Mouse (Mus musculus) 3T3-L1 (cell line): ENCODE measurements around the gene Enox1.
A peak's percentile ranks its signal among the peaks of the same experiment; 100 is the strongest.

Source experiments
- DNase-seq: peaks from one replicate; pipeline ENCODE4 v3.0.0-alpha.2; 2015; ENCODE audit warnings: low read depth, low spot score

The Enox1 gene

DNA sequence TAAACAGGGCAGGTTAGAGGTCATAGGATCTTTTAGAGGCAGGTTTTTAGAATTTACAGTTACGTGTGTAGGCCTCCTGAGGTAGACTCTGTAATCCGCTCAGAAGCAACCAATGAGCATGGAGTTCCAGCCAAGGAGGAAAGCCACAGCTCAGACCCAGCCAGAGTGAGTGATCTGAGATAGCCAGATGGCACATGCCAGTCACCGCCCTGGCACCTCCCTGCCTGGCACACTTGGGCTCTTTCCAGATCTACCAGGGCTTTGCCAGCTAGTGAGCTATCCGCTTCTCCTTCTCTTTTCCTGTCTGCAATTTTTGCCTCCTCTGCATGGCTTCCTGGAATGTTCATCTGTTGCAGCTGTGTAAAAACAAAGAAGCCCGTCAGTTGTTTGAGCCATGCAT, 514.4 kb downstream of the Enox1 start:
- no peak for DNase-seq

DNA sequence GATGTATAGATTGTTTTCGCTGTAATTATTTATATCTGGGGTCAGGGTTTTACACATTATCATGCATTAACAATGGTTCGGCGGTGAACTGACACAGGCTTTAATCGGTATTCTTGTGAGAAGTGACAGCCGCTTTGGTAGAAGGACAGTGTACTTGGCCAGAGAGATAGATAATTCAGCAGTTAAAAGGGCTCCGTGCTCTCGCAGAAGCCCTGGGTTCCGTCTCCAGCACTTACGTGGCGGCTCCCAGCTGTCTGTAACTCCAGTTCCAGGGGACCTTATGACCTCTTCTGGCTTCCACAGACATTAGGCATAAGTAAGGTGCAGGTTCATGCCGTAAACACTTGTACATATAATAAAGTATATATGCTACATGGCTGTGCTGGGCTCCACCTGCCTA, 515.4 kb downstream of the Enox1 start:
- no peak for DNase-seq

DNA sequence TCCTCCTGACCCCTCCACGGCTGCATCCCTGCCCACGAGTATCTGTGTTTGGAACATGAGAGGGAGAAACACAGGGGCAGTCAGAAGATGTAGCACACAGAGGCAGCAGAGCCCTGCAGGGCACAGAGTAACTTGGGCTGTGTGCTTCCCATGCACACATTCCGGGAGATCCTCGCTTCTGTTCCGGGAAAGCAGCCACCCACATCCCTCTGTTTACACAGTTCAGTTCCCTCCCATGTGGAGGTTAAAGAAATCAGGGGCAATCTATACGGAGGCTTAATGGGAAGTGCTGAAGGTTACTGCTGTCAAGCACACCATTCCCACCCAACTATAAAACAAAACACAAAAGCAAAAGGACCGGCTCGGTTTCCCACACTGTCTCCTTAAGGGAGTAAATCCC, 516.6 kb downstream of the Enox1 start:
- DNase-seq, result no peak

DNA sequence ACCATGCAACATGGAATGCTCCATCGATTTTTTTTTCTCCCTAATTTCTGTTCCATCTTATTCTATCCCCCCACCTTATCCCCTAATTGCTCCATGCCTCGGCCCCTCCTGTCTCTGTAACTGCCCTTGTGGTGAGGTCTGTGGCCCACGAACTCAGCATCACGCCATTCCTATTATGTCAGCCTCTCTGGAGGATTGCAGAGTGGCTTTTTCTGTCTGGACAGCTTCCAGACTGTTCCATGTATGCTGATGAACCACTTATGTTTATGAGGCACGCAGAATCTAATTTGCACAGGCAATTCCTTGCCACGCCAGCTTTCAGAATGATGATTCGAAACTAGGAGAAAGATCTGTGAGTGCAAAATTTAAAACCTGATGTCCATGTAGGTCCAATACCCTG, 521.4 kb downstream of the Enox1 start:
- DNase-seq, result peak; percentile 4

DNA sequence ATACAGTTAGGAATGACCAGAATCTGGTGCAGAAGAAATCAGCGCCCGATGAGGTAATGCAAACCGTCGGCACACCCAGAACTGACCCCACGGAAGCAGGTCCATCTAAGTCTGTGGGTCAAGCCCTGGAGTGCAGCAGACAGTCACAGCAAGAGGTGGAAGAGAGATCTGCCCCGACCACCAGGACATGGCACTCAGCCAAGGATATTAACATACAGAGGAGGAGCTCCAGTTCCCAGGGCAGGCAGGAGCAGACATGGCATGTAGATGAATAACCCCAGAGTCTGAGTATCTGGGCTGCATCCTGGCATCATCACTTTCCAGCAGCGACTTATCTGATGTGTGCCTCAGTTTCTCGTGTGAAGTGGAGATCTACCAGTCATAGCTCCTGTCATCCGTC, 523.3 kb downstream of the Enox1 start:
- DNase-seq, result no peak

DNA sequence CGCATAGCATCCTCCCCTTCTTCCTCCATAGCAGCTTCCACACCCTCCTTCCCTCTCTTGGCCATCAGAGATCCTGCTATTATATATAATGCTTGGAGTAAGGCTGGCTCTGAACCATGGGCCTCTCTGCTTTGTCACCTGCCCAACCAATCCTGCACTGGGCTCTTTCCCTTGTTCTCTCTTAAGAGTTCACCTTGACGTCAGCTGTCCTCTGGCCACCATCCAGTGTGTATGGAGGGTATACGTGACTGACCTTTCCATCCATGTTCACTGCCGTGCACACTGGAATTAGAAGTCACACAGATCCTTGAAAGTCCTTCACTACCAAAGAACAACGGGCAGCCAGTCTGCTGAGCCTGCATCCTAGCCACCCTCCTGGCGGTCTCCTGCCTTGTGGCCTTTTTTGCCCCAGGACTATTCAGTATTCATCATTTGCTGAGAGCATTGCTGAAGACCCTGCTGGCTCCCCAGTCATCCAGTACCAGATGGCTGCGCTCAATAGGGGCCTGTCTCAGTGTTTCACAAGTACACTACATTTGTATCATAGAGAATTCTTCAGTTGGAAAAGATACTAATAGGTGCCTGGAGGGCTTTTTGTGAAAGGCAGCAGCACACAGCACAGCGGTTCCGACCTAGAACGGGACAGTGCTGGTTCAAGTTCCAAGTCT, 526.5 kb downstream of the Enox1 start:
- no peak for DNase-seq

DNA sequence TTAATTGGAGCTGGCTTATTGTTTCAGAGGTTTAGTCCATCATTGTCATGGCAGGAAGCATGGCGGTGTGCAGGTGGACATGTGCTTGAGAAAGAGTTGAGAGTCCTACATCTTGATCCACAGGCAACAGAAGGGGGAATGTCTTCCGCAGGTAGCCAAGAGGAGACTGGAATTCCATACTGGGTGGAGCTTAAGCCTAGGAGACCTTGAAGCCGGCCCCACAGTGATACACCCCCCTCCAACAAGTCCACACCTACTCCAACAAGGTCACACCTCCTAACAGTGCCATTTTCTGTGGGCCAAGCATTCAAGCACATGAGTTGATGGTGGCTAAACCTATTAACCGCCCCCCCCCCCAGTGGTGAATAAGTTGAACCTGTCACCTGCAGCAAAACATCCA, 533.3 kb downstream of the Enox1 start:
- DNase-seq, result no peak

DNA sequence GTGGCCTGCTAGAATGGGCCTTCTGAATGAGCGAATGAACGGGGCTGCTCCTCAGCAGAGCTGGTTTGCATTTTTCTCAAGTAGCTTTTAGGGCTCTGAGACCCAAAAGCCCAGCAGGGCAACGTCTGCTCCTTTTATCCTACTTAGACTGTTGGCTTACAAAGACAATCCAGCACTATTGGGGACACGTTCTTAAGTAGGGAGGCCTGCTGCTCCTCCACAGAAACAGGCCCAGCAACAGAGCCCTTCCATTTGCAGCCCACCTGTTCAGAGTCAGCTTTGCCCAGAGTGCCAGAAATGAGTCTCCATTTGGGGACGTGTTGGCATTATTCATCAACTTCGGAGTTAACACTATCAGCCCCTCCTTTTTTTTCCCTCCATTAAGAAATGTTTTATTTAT, 548.4 kb downstream of the Enox1 start:
- no peak for DNase-seq

DNA sequence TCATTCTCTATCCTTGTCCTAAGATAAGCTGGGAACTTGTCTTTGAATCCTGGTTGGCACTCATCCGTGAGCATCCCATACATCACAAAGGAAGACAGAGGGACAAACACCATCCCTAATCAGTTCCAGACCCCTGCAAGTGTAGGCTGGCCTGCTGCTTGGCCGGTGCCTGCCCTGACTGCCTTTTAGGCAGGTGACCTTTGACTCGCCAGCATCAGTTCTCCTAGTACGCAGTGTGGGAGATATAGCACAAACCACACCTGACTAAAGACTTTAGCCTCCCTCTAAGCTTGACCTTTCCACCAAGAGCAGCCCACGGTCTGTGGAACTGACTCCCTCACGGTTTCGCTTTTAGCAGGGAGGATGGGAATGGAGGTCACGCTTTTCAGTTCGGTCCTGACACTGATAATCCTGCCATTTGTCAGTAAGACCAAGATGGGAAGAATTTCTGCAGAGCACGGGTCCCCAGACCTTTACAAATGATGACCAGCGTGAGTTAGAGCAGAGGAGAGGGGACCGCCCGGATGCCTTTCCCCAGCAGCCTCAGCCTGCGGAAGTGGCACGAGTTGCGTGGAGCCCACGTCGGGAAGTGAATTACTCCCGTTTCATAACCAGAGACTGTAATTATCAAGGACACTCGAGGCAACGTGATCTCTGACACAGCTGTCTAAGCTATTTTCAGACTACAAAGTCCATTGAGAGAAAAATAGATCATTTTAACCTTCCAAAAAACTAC, 550.1 kb downstream of the Enox1 start:
- DNase-seq, result no peak

DNA sequence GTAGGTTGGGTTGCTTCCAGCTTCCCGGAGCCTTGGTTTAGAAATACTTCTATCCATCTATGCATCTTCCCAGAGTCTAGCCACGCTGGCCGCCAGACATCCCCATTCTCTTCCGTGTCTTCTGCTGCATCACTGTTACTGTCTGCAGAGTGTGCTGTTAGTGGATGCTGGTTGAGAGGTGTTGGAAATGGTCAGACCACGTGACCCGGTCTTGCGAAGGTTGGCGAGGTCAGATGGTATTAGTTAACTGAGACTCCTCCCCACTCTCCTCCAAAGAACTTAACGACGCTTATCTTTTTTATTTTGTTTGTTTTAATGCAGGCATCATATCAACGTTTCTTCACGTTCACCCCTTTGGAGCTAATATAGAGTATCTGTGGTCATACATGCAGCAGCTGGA, 550.7 kb downstream of the Enox1 start:
- no peak for DNase-seq

DNA sequence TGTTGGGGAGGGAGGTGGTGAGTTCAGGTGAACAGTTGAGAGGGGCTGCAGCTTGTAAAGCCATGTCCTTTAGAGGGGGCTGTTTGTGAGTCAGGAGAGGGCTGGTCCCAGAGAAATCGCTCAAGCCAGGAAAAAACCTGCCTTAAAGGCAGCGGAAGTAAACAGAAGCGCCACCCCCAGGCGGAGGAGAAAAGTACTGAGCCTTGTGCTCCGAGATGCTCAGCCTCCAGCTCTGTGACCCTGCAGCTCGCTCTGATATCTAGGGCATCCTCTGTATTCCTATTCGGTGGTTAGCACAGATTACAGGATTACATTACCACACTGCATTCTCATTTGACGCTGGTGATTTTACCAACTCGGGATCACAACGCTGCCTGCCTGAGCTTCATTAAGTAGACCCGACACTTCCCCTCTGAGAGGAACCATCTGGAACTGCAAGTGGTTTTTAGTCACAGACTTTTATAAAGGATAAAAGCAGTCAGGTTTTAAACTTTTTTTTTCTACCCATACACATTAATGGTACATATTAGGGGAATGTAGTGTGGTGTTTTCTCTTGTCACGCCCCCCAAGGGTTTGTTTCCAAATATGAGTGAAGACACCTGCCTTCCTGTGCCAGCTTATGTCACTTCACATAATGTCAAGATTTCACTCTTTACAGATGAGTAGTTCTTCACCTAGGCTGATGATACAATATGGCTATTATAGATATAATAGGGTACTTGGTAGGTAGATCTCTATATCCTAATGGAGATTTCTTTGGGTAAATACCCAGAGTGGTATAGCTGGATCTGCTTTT, 552.0 kb downstream of the Enox1 start:
- no peak for DNase-seq

DNA sequence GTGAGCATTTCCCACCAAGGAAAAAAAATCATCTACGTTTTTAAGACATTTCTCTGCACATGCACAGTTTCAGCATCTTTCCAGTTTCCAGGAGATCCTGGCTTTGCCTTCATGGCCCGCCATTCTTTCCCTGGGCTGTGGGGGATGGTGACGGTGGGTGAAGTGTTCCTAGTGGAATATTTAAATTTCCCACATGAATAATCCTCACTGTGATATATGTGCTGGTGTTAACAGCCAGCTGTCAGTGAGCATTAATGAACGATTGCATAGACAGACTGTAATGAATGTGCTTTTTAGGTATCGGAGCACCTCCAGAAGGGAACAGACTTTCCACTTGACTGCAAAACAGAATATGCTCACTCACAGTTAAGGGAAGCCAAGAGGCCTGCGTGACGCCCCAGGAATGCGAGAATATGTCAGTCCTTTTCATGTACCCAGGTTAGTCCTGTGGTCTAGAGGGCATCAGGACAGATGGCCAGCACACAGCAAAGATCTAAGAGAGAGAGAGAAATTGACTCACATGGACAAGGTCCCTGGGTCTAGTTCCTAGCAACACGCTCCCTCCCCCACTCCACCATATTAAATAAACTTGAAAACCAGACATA, 558.5 kb downstream of the Enox1 start:
- DNase-seq, result no peak

DNA sequence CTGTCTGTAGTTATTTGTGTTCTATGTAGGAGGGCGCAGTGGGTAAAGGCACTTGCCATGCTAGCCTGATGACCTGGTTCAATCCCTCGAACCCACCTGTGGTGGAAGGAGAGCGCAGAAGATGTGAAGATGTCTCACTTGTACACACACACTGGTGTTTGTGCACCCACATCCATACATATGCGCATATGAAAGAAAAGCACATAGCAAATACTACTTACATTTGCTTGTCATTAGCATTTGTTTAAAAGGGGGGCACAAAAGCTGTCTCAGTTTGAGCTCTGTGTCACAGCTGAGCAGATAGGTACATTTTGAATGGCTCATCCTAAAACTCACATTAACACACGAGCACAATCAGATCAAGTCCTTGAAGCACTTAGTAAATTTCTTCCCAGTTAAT, 560.4 kb downstream of the Enox1 start:
- DNase-seq, result no peak

DNA sequence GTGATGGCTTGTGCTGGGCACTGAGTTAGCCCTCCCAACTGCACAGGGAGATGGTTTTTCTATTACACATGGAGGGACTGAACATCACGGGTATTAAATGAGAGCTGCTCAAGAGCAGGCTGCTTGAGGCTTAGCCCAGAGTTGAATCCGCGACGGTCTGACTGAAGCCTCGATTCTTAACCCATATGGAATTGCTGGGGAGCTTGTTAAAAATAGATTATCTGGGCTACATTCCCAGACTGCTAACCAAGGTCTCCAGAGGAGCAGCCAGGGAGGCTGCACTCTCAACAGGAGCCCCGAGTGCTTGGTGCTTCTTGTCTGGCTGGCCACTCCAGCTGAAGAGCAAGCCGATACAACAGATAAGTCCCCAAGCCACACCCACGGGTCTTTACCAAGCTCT, 562.3 kb downstream of the Enox1 start:
- DNase-seq, result peak; percentile 6

DNA sequence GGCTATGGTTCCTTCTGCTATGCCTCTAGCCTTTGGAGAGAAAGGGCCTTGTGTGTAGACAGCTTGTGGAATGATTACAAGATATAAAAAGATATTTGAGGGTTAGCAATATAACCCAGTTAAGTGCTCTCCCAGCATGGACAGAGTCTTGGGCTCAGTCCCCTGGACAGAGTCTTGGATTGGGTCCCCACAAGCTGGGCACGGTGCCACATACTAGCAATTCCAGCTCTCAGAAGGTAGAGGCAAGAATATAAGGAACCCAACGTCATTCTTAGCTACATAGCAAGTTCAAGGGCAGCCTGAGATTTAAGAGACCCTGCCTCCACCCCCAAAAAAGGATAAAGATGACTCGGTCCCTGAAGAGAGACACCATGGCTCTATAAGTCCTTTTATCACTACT, 581.5 kb downstream of the Enox1 start:
- no peak for DNase-seq

DNA sequence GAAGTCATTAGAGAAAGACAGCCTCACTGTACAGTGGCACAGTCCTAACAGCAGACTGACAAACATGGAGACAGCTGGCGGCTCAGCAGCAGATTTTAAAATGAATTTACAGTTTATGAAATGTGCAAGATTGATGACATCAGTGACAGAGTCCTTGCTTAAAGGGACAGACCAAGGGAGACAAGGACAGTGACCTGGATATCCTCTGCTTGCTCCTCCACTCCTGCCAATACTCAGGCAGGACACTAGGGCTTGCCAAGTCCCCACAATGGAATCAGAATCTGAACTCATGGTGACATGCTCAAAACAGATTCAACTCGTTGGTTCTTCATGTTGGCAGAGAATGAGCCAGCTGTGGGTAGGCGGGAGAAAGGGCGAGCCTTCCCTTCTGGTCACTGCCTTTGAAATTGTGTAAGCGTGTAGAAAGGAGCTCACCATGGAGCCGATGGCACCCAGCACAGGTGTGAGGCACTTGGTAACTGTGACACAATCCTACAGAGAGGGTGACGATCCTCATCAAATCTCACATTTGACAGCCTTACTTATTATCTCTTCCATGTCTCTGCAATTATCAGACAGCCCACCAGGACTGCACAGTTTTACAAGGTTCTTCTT, 582.3 kb downstream of the Enox1 start:
- DNase-seq, result no peak

DNA sequence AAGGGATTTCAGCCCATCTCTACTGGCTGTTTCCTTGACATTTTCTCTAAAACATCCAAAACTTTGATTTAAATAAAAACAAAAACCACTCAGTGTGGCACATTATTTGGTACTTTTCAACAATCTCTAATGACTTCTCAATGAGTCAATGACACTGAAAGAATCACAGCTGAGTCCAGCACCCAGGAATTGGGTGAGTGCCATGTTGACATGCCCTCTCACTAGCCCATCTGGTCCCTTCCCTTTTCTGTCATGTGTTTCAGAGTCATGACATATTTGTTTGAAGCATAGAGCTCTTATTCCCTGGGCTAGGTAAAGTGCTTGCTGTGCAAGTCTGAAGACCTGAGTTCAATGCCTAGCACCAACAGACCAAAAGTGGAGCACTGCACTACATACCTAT, 582.8 kb downstream of the Enox1 start:
- DNase-seq, result no peak

DNA sequence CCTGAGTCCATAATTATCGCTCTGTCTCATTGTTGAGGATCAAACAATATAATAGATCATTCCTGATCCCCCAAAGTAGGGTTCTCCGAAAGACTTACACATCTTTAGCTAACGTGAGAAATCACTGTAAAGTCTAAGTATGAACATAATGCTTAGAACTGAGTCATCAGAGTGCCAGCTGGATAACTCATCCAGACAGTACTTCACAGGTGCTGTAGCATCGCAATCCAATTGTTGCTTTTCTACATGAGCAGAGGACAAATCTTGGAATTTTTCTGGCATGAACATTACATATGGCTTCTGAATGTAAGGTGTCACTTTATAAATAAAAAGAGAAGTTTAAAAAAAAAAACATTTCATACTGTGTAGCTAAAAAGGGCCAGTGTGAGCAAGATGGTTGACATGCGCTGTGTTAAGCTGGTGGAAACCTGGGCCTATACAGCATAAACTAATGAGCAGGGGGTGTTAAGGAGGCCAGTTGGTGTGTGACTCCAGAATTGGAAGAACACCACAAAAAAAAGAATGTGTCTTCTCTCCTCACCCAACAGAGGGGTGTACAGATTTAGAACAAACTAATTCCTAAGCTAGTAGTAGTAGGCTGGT, 588.2 kb downstream of the Enox1 start:
- DNase-seq, result no peak

DNA sequence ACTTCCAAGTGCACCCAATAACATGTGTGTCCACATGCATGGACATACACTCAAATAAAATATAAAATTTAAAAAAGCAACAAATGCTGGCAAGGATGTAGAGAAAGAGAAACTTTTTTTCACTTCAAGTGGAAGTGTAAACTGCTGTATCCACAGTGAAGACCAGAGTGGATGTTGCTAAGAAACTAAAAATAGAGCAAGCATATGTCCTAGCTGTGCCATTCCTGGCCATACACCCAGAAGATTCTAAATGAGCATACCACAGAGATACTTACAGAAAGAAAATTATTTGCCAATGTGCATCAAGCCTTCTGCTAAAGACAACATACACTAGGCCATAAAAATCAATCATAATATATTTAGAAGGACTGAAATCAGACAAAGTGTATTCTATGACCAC, 592.4 kb downstream of the Enox1 start:
- DNase-seq, result no peak
